Mouse (Mus musculus): Measurements from ENCODE around the gene Mettl8.

The Mettl8 gene

GRCm38 (mm10) chr2:70924049-70924448 is 131.3 kb downstream of the Mettl8 start:
- no peak for DNase-seq

DNA sequence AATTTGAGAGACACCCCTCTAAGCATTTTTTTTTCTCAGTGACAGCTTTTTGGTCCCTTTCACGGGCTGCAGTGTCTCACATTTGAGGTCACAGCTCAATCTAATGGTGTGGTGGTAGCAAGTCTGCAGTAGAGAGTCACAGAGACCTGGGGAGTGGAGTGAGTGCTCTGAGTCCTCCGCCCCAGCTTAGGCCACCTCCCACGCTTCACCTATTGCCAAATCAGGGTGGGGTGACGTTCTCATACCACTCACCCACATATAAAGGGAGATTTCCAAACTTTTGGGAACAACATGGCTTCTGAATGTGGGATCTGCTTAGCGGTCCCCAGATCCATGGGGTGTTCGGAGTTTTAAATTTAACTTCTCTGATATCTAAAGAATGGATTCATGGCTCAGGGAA is 132.6 kb downstream of the Mettl8 start:
- peak; percentile 83 for DNase-seq

DNA sequence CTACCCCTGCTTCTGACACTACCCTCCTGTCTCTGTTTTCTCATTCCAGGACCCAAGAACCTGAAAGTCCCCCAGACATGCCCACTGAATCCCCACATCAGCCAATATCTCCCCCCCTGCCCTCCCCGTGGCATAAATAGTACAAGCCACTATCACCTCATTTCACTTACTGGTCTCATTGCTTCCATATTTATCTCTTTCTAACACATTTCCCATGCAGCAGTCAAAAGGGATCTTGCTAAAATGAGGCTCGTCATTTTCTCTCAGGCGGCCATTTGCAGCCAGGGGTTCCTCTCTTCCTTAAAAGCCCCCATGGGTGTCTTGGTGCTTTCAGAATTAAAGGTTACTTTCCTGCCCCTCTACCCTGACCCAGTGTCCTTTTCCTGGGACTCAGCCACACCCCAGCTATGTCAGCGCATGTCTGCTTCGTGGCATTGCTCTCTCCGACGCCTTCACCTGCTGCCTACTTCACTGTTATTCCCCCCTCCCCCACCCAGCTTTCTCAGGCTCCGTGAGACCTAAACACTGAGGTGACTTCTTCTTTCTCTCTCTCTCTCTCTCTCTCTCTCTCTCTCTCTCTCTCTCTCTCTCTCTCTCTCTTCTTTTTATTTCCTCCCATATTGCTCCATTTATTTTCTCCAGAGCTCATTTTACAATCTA is 134.3 kb downstream of the Mettl8 start:
- DNase-seq, result peak; percentile 50

- DNase-seq, result no peak
These were observed 135.4 kb downstream of the Mettl8 start for GRCm38 (mm10) chr2:70919913-70920522.

DNA sequence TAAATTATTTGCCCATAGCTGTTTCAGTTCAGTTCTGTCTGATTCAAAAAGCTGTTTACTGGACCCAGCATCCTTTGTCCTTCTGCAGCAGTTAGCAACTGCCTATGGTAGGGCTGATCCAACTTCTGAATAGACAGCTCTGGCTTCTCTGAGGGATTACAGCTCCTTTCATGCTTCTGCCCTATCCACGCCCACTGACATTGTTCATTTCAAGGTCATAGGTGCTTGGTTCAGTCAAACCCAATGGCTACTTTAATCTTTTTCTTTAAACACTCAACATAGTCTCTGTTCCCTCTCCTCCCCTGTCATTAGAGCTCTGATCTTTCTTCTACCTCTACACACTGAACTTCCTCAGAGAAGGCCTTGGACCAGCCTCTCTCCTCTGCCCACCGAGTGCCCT is 136.9 kb downstream of the Mettl8 start:
- no peak for DNase-seq

Measured in heart, adult 11 months (tissue).